ENCODE assay signal across 8 mouse cellular contexts in the genomic region with DNA sequence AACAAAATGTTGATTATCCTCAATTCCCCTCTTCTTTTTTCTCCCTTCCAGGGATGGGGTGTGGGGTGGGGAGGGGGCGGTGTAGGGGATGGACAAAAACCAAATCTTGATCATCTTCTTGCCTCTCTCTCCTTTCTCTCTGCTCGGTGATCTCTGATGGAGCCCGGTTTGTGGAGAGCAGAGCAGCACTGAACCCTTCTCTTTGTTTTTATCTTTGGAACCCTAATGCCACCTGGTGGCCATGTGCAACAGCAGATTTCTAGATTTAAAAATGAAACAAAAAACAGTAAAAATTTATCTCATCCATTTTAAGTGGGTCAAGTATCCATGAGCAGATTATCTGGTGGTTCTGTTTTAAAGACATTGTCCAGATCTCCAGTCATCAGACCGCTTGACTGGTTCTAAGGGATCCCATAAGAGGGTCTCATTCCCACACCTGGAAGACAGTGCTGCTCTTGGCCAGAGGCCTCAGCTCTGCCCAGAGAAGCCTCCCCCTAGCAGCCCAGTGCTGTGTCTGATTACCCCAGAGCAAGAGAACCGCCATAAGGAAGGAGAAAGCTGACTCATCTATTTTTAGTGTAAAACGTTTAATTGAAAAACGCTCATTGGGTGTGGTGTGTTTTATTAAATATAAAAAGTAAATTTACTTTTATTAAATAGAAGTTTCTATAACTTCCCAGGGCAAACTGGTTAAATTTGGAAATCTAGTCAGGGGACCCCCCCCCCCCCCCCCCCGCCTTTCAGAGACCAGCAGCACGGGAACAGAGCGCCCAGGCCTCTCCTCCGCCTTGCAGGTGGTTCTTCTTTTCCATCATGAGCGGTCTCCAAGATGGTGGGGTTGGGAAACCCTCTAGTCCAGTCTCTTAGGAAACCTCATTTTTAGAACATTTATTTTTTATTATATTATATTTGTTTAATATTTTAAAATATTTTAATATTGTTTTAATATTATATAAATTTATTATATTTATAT. TPM values are rescaled to one million over a fixed set of nuclear protein-coding genes. Genes with fewer than 3 reads are reported as not detected.
DNase-seq lines count a peak whose midpoint lies in the region; ATAC-seq and TF ChIP-seq lines count a peak whose summit lies in the region.

No protein-coding gene starts in this region.

- H3K9me3 ChIP-seq in G1E (replicated peaks): no peaks in the 10 kb centered on the region
- H3K9me3 ChIP-seq in lung, embryonic 15.5 days: no peaks in the 10 kb centered on the region

- WGBS in lung, embryonic 15.5 days: 44% methylated on average over 12 of the region's 12 CpGs

- ATAC-seq in G1E (ENCODE audit: extremely low read depth, insufficient number of reproducible peaks, low FRiP score, poor library complexity, severe bottlenecking): peak; percentile 22; the same call in 1 of the 2 replicates
- ATAC-seq in lung, embryonic 15.5 days (ENCODE audit: borderline replicate concordance, extremely low read depth, low FRiP score, low TSS enrichment): peak; percentile 55; the same call in 1 of the 2 replicates
- ATAC-seq in erythroid progenitor cell, adult 5-6 weeks (replicated peaks; ENCODE audit: low FRiP score, poor library complexity, severe bottlenecking): no peak

- H3K9ac ChIP-seq in lung, embryonic 15.5 days: no peak overlapping the region

- DNase-seq in A20 (ENCODE audit: low read depth, low spot score): peak; percentile 86
- peak; percentile 32 for DNase-seq in G1E (ENCODE audit: low spot score)
- peak; percentile 54 for DNase-seq in cerebellum, adult 8-10 months
- DNase-seq in forelimb bud, embryonic 11.5 days (ENCODE audit: low read depth, low spot score): peak; percentile 67
- DNase-seq in kidney, adult 9 months: peak; percentile 40
- peak; percentile 36 for DNase-seq in retina, adult 2 months (ENCODE audit: low read depth, low spot score)

- H3K4me2 ChIP-seq in lung, embryonic 15.5 days: no peak overlapping the region

- H3K4me1 ChIP-seq in G1E (ENCODE audit: insufficient read depth, low read depth, low read length): peaks cover 14% of the 10 kb centered on the region
- H3K4me1 ChIP-seq in lung, embryonic 15.5 days: no peaks in the 10 kb centered on the region

- no peaks in the 10 kb centered on the region for H3K36me3 ChIP-seq in G1E (replicated peaks)
- H3K36me3 ChIP-seq in lung, embryonic 15.5 days: no peaks in the 10 kb centered on the region

- TF ChIP-seq CTCF in G1E (IDR thresholded peaks at IDR 0.05; ENCODE audit: low read depth, low read length): 0 out of 2 replicates have a peak, but pooled peaks have one; percentile 14

- H3K27ac ChIP-seq in lung, embryonic 15.5 days: no peak overlapping the region

- no peak overlapping the region for H3K4me3 ChIP-seq in G1E (ENCODE audit: low read depth, low read length)
- H3K4me3 ChIP-seq in lung, embryonic 15.5 days: no peak overlapping the region

- peaks cover 10% of the 10 kb centered on the region for H3K27me3 ChIP-seq in G1E (ENCODE audit: insufficient read depth, low read length)
- H3K27me3 ChIP-seq in lung, embryonic 15.5 days: no peaks in the 10 kb centered on the region

RNA-seq across cellular contexts. Expression of gene Zfp60, which starts 5.3 kb away (rescaled TPM):
- total RNA-seq in G1E (2014; fragmentation: Nextera tagmentation): 16.3 and 21.4 TPM in 2 replicates
- 7.1 and 9.4 TPM in 2 replicates for total RNA-seq in G1E (2017)
- 0.26 and 0.70 TPM in 2 replicates for polyA plus RNA-seq in G1E (2012)
- 33.8 and 38.9 TPM in 2 replicates for polyA plus RNA-seq in lung, embryonic 15.5 days (2015; fragmentation: Nextera tagmentation; extraction: Ambion mirVana)
- total RNA-seq in erythroid progenitor cell, adult 5-6 weeks (2015; ENCODE audit: low replicate concordance): 0.36 and 6.3 TPM in 2 replicates
- total RNA-seq in erythroid progenitor cell, adult 5-6 weeks (2017; ENCODE audit: low replicate concordance): 0.39 and 2.8 TPM in 2 replicates

RNA-seq across cellular contexts. Expression of gene Zfp607b, which starts 36.7 kb away (rescaled TPM):
- total RNA-seq in G1E (2014; fragmentation: Nextera tagmentation) (2.7 and 4.4 TPM in 2 replicates), G1E (2017) (1.6 and 1.7 TPM in 2 replicates)
- 0.01 and 0.04 TPM in 2 replicates for polyA plus RNA-seq in G1E (2012)
- polyA plus RNA-seq in lung, embryonic 15.5 days (2015; fragmentation: Nextera tagmentation; extraction: Ambion mirVana): 4.0 and 4.3 TPM in 2 replicates
- not detected in 2 replicates for total RNA-seq in erythroid progenitor cell, adult 5-6 weeks (2015; ENCODE audit: low replicate concordance)
- total RNA-seq in erythroid progenitor cell, adult 5-6 weeks (2017; ENCODE audit: low replicate concordance): 1.7 TPM in 1 of 2 replicates, not detected in the other

RNA-seq across cellular contexts. Expression of gene Map3k10, which starts 51.5 kb away (rescaled TPM):
- total RNA-seq in G1E (2014; fragmentation: Nextera tagmentation) (5.9 and 8.0 TPM in 2 replicates), G1E (2017) (8.6 and 10.8 TPM in 2 replicates)
- polyA plus RNA-seq in G1E (2012): 25.1 and 34.7 TPM in 2 replicates
- polyA plus RNA-seq in lung, embryonic 15.5 days (2015; fragmentation: Nextera tagmentation; extraction: Ambion mirVana): 6.9 and 7.6 TPM in 2 replicates
- total RNA-seq in erythroid progenitor cell, adult 5-6 weeks (2015; ENCODE audit: low replicate concordance): 0.72 and 6.7 TPM in 2 replicates
- total RNA-seq in erythroid progenitor cell, adult 5-6 weeks (2017; ENCODE audit: low replicate concordance): 0.13 TPM in 1 of 2 replicates, not detected in the other

Comparison
In these comparisons a context has a peak if more than half of its experiments do, and no peak if none do; other contexts are left out.
1. DNase-seq: peak in every context shown above with its lines; median percentile 86 in A20; 67 in forelimb bud, embryonic 11.5 days; 54 in cerebellum, adult 8-10 months; 40 in kidney, adult 9 months; 36 in retina, adult 2 months; 32 in G1E.